ENCODE assay signal across 25 mouse cellular contexts in the genomic region with DNA sequence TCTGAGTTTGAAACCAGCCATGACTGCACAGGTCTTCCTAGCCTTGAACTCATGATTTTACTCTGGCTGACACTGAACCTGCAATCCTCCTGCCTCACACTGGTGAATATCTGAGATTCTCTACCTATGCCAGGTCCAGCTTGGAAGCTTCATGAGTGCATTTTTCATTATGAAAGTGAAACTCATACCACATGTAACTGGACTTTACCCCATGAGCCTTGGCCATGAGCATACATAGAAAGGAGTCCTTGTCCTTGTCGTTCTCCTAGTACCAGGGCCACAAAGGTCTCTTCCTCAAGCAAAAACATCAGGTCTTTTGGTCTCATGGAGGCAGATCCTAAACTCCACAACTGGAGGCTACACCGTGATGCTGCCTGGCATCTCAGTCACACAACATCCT.
"Had no signal": no experiment of that assay in that cellular context is flagged by ENCODE, and none has a peak within 500 bp of the region (broad histone marks: within the 10 kb centered on the region; RNA-seq: fewer than 3 reads in every experiment).

No protein-coding gene starts in this region.

- H3K27me3 ChIP-seq: heart, embryonic 13.5 days; heart, embryonic 15.5 days; hindbrain, embryonic 13.5 days; hindbrain, embryonic 15.5 days; kidney, embryonic 15.5 days; limb, embryonic 12.5 days; liver, embryonic 13.5 days; liver, embryonic 15.5 days had no signal

- H3K36me3 ChIP-seq: heart, embryonic 13.5 days; heart, embryonic 15.5 days; hindbrain, embryonic 13.5 days; hindbrain, embryonic 15.5 days; kidney, embryonic 15.5 days; limb, embryonic 12.5 days; liver, embryonic 13.5 days; liver, embryonic 15.5 days had no signal

- H3K4me2 ChIP-seq: heart, embryonic 11.5 days; heart, embryonic 13.5 days; heart, embryonic 15.5 days; hindbrain, embryonic 13.5 days; hindbrain, embryonic 15.5 days; kidney, embryonic 15.5 days; limb, embryonic 12.5 days; liver, embryonic 13.5 days; liver, embryonic 15.5 days had no signal

- DNase-seq: gastrocnemius, postnatal 14 days; gastrocnemius, postnatal 36 days; heart, adult 11 months; heart, adult 2 months; heart, postnatal 14 days; heart, postnatal 36 days; kidney, adult 18-20 months; kidney, adult 9 months; kidney, postnatal 14 days; kidney, postnatal 36 days; layer of hippocampus, adult 9-11 months; layer of hippocampus, postnatal 36 days; left cerebral cortex, postnatal 4 days; liver; liver, embryonic 13.5 days had no signal

- H3K9ac ChIP-seq: heart, embryonic 13.5 days; heart, embryonic 15.5 days; hindbrain, embryonic 13.5 days; hindbrain, embryonic 15.5 days; kidney, embryonic 15.5 days; limb, embryonic 12.5 days; liver, embryonic 13.5 days; liver, embryonic 15.5 days had no signal

- H3K4me1 ChIP-seq: hindbrain, embryonic 13.5 days; hindbrain, embryonic 15.5 days; limb, embryonic 12.5 days; liver, embryonic 15.5 days had no signal

- H3K4me3 ChIP-seq: heart, adult 2 months; heart, embryonic 13.5 days; heart, embryonic 15.5 days; hindbrain, embryonic 13.5 days; hindbrain, embryonic 15.5 days; kidney, embryonic 15.5 days; limb, embryonic 12.5 days; liver, embryonic 13.5 days; liver, embryonic 15.5 days had no signal

- H3K9me3 ChIP-seq: heart, embryonic 13.5 days; heart, embryonic 15.5 days; hindbrain, embryonic 13.5 days; hindbrain, embryonic 15.5 days; kidney, embryonic 15.5 days; limb, embryonic 12.5 days; liver, embryonic 13.5 days; liver, embryonic 15.5 days had no signal

- ATAC-seq: hindbrain, postnatal 0 days had no signal

- H3K27ac ChIP-seq: heart, adult 2 months; heart, embryonic 13.5 days; heart, embryonic 15.5 days; hindbrain, embryonic 13.5 days; hindbrain, embryonic 15.5 days; hindbrain, postnatal 0 days; kidney, embryonic 15.5 days; kidney, postnatal 0 days; limb, embryonic 12.5 days; liver, embryonic 13.5 days; liver, embryonic 15.5 days had no signal
